Mouse (Mus musculus) liver, embryonic 11.5 days (tissue): ENCODE results near the gene Mysm1. TPM values are rescaled to one million over a fixed set of nuclear protein-coding genes. Genes with fewer than 3 reads are reported as not detected.

Experiments
- polyA plus RNA-seq: library from polyadenylated mRNA; unstranded; fragments of >200 nt; fragmentation: Nextera tagmentation; extraction: Ambion mirVana; gene quantifications from 2 replicates; pipeline ENCODE4 v1.2.1, GENCODE M21; 2014

Gene Mysm1
- polyA plus RNA-seq, 1 experiment from 2014 or later = 19.4 TPM

Other genes with a start within 250 kb of the Mysm1 start
- gene Tek, start 239.8 kb downstream of the Mysm1 start, polyA plus RNA-seq = 12.2 and 14.6 TPM in 2 replicates
- gene Eqtn, start 50.3 kb downstream of the Mysm1 start, polyA plus RNA-seq = 0.16 TPM in 1 of 2 replicates, not detected in the other
- 16.4 and 20.7 TPM in 2 replicates for gene Jun, start 73.1 kb upstream of the Mysm1 start, polyA plus RNA-seq